Mouse (Mus musculus) lung, embryonic 15.5 days (tissue): Measurements from ENCODE around the gene Vmn1r117. TPM values are rescaled to one million over a fixed set of nuclear protein-coding genes. Genes with fewer than 3 reads are reported as not detected.
"Not testable (repeated sequence)": the region's sequence is repeated elsewhere in the genome, so short reads cannot be mapped to it uniquely, and the experiment has no call there.

Experiments used
- ATAC-seq: fragments of 200-750 bp; cut with Nextera tagmentation; 2 replicates; pipeline ENCODE4 v1.8.0; 2017; ENCODE audit warnings: moderate number of reproducible peaks, borderline replicate concordance; ENCODE audit not compliant: low FRiP score, low TSS enrichment; ENCODE audit errors: extremely low read depth
- H3K27ac ChIP-seq: fragments of 300-500 bp; sonication (generic); 2 replicates; pipeline ENCODE4 v1.5.1; 2015; ENCODE audit warnings: moderate library complexity, mild to moderate bottlenecking, inconsistent platforms
- H3K27me3 ChIP-seq: fragments of 300-500 bp; sonication (generic); 2 replicates; pipeline ENCODE4 v1.6.1; 2015; ENCODE audit warnings: inconsistent platforms
- H3K36me3 ChIP-seq: fragments of 300-500 bp; sonication (generic); 2 replicates; pipeline ENCODE4 v1.6.1; 2015; ENCODE audit warnings: inconsistent platforms
- H3K4me1 ChIP-seq: fragments of 300-500 bp; sonication (generic); 2 replicates; pipeline ENCODE4 v1.6.1; 2015; ENCODE audit warnings: inconsistent platforms
- H3K4me2 ChIP-seq: fragments of 300-500 bp; sonication (generic); 2 replicates; pipeline ENCODE4 v1.6.1; 2015; ENCODE audit warnings: inconsistent platforms, mild to moderate bottlenecking, moderate library complexity
- H3K4me3 ChIP-seq: fragments of 300-500 bp; sonication (generic); 2 replicates; pipeline ENCODE4 v1.5.1; 2015; ENCODE audit warnings: mild to moderate bottlenecking, inconsistent platforms
- H3K9ac ChIP-seq: fragments of 300-500 bp; sonication (generic); 2 replicates; pipeline ENCODE4 v1.6.1; 2015; ENCODE audit warnings: inconsistent platforms
- H3K9me3 ChIP-seq: fragments of 300-500 bp; sonication (generic); 2 replicates; pipeline ENCODE4 v1.6.1; 2016; ENCODE audit warnings: inconsistent platforms
- WGBS: fragments of 180-500 bp; shearing (Covaris S2); methylation state at CpG from one replicate; pipeline ENCODE4 v1.1.7; 2015; 5-methylcytosine and 5-hydroxymethylcytosine counted together
- polyA plus RNA-seq: library from polyadenylated mRNA; unstranded; fragments of >200 nt; fragmentation: Nextera tagmentation; extraction: Ambion mirVana; gene quantifications from 2 replicates; pipeline ENCODE4 v1.2.1, GENCODE M21; 2015

Gene Vmn1r117
- polyA plus RNA-seq = not detected in 2 replicates

DNA sequence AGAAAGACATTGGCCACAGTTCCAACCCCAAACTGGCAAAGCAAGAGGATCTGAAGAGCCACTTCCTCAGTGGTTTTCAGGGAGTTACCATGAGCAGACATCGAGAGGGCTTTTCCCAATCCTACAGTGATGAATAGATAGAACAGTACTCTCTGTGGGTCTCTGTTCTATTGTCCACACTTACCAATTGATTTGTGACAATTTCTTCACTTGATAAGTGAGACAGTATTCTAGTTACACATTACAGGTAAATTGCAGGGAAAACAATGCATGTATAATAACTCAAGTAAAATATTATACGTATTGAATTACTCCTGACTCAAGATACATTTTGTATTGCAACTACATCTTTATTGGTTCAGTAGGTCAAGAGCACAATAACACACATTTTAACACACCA is at the start of gene Vmn1r117:
TSS of gene Vmn1r117 (minus strand) at position 101 of the 400 bp plus-strand sequence.
- H3K9me3 ChIP-seq, H3K4me1 ChIP-seq, H3K27ac ChIP-seq, H3K4me3 ChIP-seq, H3K36me3 ChIP-seq, H3K9ac ChIP-seq, ATAC-seq, H3K4me2 ChIP-seq, H3K27me3 ChIP-seq: not testable (repeated sequence)
- no CpG with 5 or more reads among the region's 2 CpGs for WGBS

DNA sequence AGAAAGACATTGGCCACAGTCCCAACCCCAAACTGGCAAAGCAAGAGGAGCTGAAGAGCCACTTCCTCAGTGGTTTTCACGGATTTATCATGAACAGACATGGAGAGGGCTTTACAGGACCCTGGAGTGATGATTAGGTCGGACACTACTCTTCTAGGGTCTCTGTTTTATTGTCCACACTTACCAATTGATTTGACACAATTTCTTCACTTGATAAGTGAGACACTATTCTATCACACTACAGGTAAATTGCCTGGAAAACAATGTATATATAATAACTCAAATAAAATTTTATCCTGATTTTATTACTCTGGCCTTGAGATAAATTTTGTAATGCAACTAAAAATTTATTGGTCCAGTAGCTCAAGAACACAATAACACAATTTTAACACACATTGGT is 28.3 kb upstream of the Vmn1r117 start, which contains the start of gene Vmn1r118:
TSS of gene Vmn1r118 (minus strand) at position 101 of the 400 bp plus-strand sequence.
- not testable (repeated sequence) for H3K4me3 ChIP-seq, H3K4me1 ChIP-seq, H3K36me3 ChIP-seq, H3K27ac ChIP-seq, ATAC-seq, H3K4me2 ChIP-seq, H3K9ac ChIP-seq, H3K9me3 ChIP-seq, H3K27me3 ChIP-seq
- WGBS = no CpG with 5 or more reads among the region's 2 CpGs

DNA sequence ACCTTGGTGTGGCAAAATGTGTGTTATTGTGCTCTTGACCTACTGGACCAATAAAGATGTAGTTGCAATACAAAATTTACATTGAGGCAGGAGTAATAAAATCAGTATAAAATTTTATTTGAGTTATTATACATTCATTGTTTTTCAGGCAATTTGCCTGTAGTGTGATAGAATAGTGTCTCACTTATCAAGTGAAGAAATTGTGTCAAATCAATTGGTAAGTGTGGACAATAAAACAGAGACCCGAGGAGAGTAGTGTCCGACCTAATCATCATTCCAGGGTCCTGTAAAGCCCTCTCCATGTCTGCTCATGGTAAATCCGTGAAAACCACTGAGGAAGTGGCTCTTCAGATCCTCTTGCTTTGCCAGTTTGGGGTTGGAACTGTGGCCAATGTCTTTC is 12.0 kb downstream of the Vmn1r117 start, which contains the start of gene Vmn1r116:
TSS of gene Vmn1r116 (plus strand) at position 301 of the 400 bp plus-strand sequence.
- ATAC-seq, H3K4me3 ChIP-seq, H3K27ac ChIP-seq, H3K9me3 ChIP-seq, H3K4me2 ChIP-seq, H3K9ac ChIP-seq, H3K27me3 ChIP-seq, H3K4me1 ChIP-seq, H3K36me3 ChIP-seq: not testable (repeated sequence)
- 43% methylated on average over 3 of the region's 3 CpGs for WGBS

DNA sequence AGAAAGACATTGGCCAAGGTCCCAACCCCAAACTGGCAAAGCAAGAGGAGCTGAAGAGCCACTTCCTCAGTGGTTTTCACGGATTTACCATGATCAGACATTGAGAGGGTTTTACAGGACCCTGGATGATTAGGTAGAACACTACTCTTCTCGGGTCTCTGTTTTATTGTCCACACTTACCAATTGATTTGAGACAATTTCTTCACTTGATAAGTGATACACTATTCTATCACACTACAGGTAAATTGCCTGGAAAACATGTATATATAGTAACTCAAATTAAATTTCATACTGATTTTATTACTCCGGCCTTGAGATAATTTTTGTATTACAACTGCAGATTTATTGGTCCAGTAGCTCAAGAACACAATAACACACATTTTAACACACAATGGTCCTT is 39.0 kb downstream of the Vmn1r117 start, which contains the start of gene Vmn1r115:
TSS of gene Vmn1r115 (minus strand) at position 101 of the 400 bp plus-strand sequence.
- 93% methylated on average over 1 of the region's 3 CpGs for WGBS
- not testable (repeated sequence) for ATAC-seq, H3K4me2 ChIP-seq

More for the DNA sequence above, 39.0 kb downstream of the Vmn1r117 start, which contains the start of gene Vmn1r115:
- H3K4me1 ChIP-seq, H3K4me3 ChIP-seq, H3K9ac ChIP-seq, H3K27ac ChIP-seq, H3K27me3 ChIP-seq, H3K36me3 ChIP-seq, H3K9me3 ChIP-seq: not testable (repeated sequence)

Other genes starting within 250 kb of the Vmn1r117 start
- gene Vmn1r107, start 215.2 kb downstream of the Vmn1r117 start, polyA plus RNA-seq = not detected in 2 replicates
- gene Vmn1r111, start 180.9 kb downstream of the Vmn1r117 start, polyA plus RNA-seq = not detected in 2 replicates
- not detected in 2 replicates for gene Gm10668, start 153.5 kb downstream of the Vmn1r117 start, polyA plus RNA-seq
- gene Vmn1r112, start 112.9 kb downstream of the Vmn1r117 start, polyA plus RNA-seq = not detected in 2 replicates
- not detected in 2 replicates for gene Vmn1r113, start 96.8 kb downstream of the Vmn1r117 start, polyA plus RNA-seq
- not detected in 2 replicates for gene Vmn1r114, start 71.9 kb downstream of the Vmn1r117 start, polyA plus RNA-seq
- gene Vmn1r115, start 39.1 kb downstream of the Vmn1r117 start, polyA plus RNA-seq = not detected in 2 replicates
- gene Vmn1r116, start 11.9 kb downstream of the Vmn1r117 start, polyA plus RNA-seq = not detected in 2 replicates
- not detected in 2 replicates for gene Vmn1r118, start 28.2 kb upstream of the Vmn1r117 start, polyA plus RNA-seq
- not detected in 2 replicates for gene Vmn1r119, start 128.3 kb upstream of the Vmn1r117 start, polyA plus RNA-seq
- gene Vmn1r120, start 169.7 kb upstream of the Vmn1r117 start, polyA plus RNA-seq = not detected in 2 replicates
- not detected in 2 replicates for gene Vmn1r121, start 214.4 kb upstream of the Vmn1r117 start, polyA plus RNA-seq